Mouse (Mus musculus) ES-CJ7 (cell line): ENCODE results near the gene Olfml1.
A peak's percentile ranks its signal among the peaks of the same experiment; 100 is the strongest.

Experiments
- DNase-seq: peaks from one replicate; pipeline ENCODE4 v3.0.0; 2011; ENCODE audit warnings: low read depth, low spot score

Olfml1 gene

GRCm38 (mm10) chr7:107567261-107567671 lies at the start of gene Olfml1:
Gene Olfml1 (plus strand): TSS chr7:107567446.
- DNase-seq, result no peak

GRCm38 (mm10) chr7:107519256-107520025 lies 47.8 kb upstream of the Olfml1 start:
- DNase-seq, result no peak

GRCm38 (mm10) chr7:107521411-107521810 lies 45.8 kb upstream of the Olfml1 start:
- DNase-seq, result no peak

GRCm38 (mm10) chr7:107526299-107526698 lies 40.9 kb upstream of the Olfml1 start:
- peak; percentile 58 for DNase-seq

GRCm38 (mm10) chr7:107528169-107528772 lies 39.0 kb upstream of the Olfml1 start:
- no peak for DNase-seq

GRCm38 (mm10) chr7:107529364-107529763 lies 37.9 kb upstream of the Olfml1 start:
- DNase-seq, result no peak

GRCm38 (mm10) chr7:107535311-107535710 lies 31.9 kb upstream of the Olfml1 start:
- DNase-seq, result peak; percentile 42

GRCm38 (mm10) chr7:107536516-107536915 lies 30.7 kb upstream of the Olfml1 start:
- no peak for DNase-seq

GRCm38 (mm10) chr7:107540034-107540433 lies 27.2 kb upstream of the Olfml1 start:
- no peak for DNase-seq

- DNase-seq, result no peak
Observed at GRCm38 (mm10) chr7:107545011-107545410, 22.2 kb upstream of the Olfml1 start.

- DNase-seq, result no peak
Observed at GRCm38 (mm10) chr7:107547872-107548271, 19.4 kb upstream of the Olfml1 start.

- DNase-seq, result peak; percentile 59
Observed at GRCm38 (mm10) chr7:107553461-107553860, 13.8 kb upstream of the Olfml1 start.

- peak; percentile 36 for DNase-seq
Observed at GRCm38 (mm10) chr7:107555906-107556305, 11.3 kb upstream of the Olfml1 start.

GRCm38 (mm10) chr7:107560675-107561074 lies 6.6 kb upstream of the Olfml1 start:
- no peak for DNase-seq

- DNase-seq, result no peak
Observed at GRCm38 (mm10) chr7:107561584-107561983, 5.7 kb upstream of the Olfml1 start.

GRCm38 (mm10) chr7:107563727-107564126 lies 3.5 kb upstream of the Olfml1 start:
- DNase-seq, result no peak

- DNase-seq, result no peak
Observed at GRCm38 (mm10) chr7:107567674-107568073, 428 bp downstream of the Olfml1 start.

- no peak for DNase-seq
Observed at GRCm38 (mm10) chr7:107568971-107569370, 1.7 kb downstream of the Olfml1 start.

- peak; percentile 68 for DNase-seq
Observed at GRCm38 (mm10) chr7:107573856-107574255, 6.6 kb downstream of the Olfml1 start.

GRCm38 (mm10) chr7:107574276-107574675 lies 7.0 kb downstream of the Olfml1 start:
- no peak for DNase-seq

GRCm38 (mm10) chr7:107592641-107593040 lies 25.4 kb downstream of the Olfml1 start:
- no peak for DNase-seq

GRCm38 (mm10) chr7:107593904-107594303 lies 26.7 kb downstream of the Olfml1 start:
- DNase-seq, result peak; percentile 28

GRCm38 (mm10) chr7:107594325-107594856 lies 27.1 kb downstream of the Olfml1 start:
- peak; percentile 87 for DNase-seq
